Mouse (Mus musculus): ENCODE results near the gene Herc4.
A peak's percentile ranks its signal among the peaks of the same experiment; 100 is the strongest.

Gene Herc4

GRCm38 (mm10) chr10:63247457-63247856, 3.8 kb downstream of the Herc4 start:
- peak in 1 of 2 experiments; percentile 12 for DNase-seq (ENCODE audit: low read depth in 1 of 2, low spot score in 2 of 2)

- no peak for DNase-seq (ENCODE audit: low read depth in 1 of 2, low spot score in 2 of 2)
These were observed 4.8 kb downstream of the Herc4 start for GRCm38 (mm10) chr10:63248421-63248820.

- DNase-seq (ENCODE audit: low read depth in 1 of 2, low spot score in 2 of 2) = no peak
These were observed 15.1 kb downstream of the Herc4 start for GRCm38 (mm10) chr10:63258696-63259095.

- no peak for DNase-seq (ENCODE audit: low read depth in 1 of 2, low spot score in 2 of 2)
These were observed 15.7 kb downstream of the Herc4 start for GRCm38 (mm10) chr10:63259340-63259739.

- no peak for DNase-seq (ENCODE audit: low read depth in 1 of 2, low spot score in 2 of 2)
These were observed 24.3 kb downstream of the Herc4 start for GRCm38 (mm10) chr10:63267941-63268340.

GRCm38 (mm10) chr10:63272401-63272800, 28.8 kb downstream of the Herc4 start:
- no peak for DNase-seq (ENCODE audit: low read depth in 1 of 2, low spot score in 2 of 2)

- DNase-seq (ENCODE audit: low read depth in 1 of 2, low spot score in 2 of 2) = no peak
These were observed 29.3 kb downstream of the Herc4 start for GRCm38 (mm10) chr10:63272868-63273267.

- DNase-seq (ENCODE audit: low read depth in 1 of 2, low spot score in 2 of 2) = no peak
These were observed 33.4 kb downstream of the Herc4 start for GRCm38 (mm10) chr10:63277010-63277409.

GRCm38 (mm10) chr10:63279851-63280250, 36.2 kb downstream of the Herc4 start:
- no peak for DNase-seq (ENCODE audit: low read depth in 1 of 2, low spot score in 2 of 2)

- no peak for DNase-seq (ENCODE audit: low read depth in 1 of 2, low spot score in 2 of 2)
These were observed 38.8 kb downstream of the Herc4 start for GRCm38 (mm10) chr10:63282417-63282816.

GRCm38 (mm10) chr10:63282846-63283245, 39.2 kb downstream of the Herc4 start:
- DNase-seq (ENCODE audit: low read depth in 1 of 2, low spot score in 2 of 2) = no peak

GRCm38 (mm10) chr10:63302356-63302755, 58.7 kb downstream of the Herc4 start:
- DNase-seq (ENCODE audit: low read depth in 1 of 2, low spot score in 2 of 2) = no peak

- DNase-seq (ENCODE audit: low read depth in 1 of 2, low spot score in 2 of 2) = peak; percentile 55 to 72
These were observed 65.2 kb downstream of the Herc4 start for GRCm38 (mm10) chr10:63308582-63309366.

- DNase-seq (ENCODE audit: low read depth in 1 of 2, low spot score in 2 of 2) = no peak
These were observed 70.1 kb downstream of the Herc4 start for GRCm38 (mm10) chr10:63313726-63314125.

- DNase-seq (ENCODE audit: low read depth in 1 of 2, low spot score in 2 of 2) = no peak
These were observed 83.5 kb downstream of the Herc4 start for GRCm38 (mm10) chr10:63327091-63327490.

- DNase-seq (ENCODE audit: low read depth in 1 of 2, low spot score in 2 of 2) = no peak
These were observed 93.3 kb downstream of the Herc4 start for GRCm38 (mm10) chr10:63336901-63337300.

- no peak for DNase-seq (ENCODE audit: low read depth in 1 of 2, low spot score in 2 of 2)
These were observed 93.7 kb downstream of the Herc4 start for GRCm38 (mm10) chr10:63337326-63337725.

- DNase-seq (ENCODE audit: low read depth in 1 of 2, low spot score in 2 of 2) = peak in 1 of 2 experiments; percentile 22
These were observed 94.6 kb downstream of the Herc4 start for GRCm38 (mm10) chr10:63337951-63338836.

- DNase-seq (ENCODE audit: low read depth in 1 of 2, low spot score in 2 of 2) = peak; percentile 38 to 75
These were observed 95.5 kb downstream of the Herc4 start for GRCm38 (mm10) chr10:63338914-63339643.

- no peak for DNase-seq (ENCODE audit: low read depth in 1 of 2, low spot score in 2 of 2)
These were observed 97.7 kb downstream of the Herc4 start for GRCm38 (mm10) chr10:63341351-63341750.

- no peak for DNase-seq (ENCODE audit: low read depth in 1 of 2, low spot score in 2 of 2)
These were observed 101.1 kb downstream of the Herc4 start for GRCm38 (mm10) chr10:63344751-63345150.

Measured in monocyte, adult 2 months (primary cell).